Mouse (Mus musculus) layer of hippocampus, postnatal 10 days (tissue): ENCODE data around the gene Echdc3. TPM values are rescaled to one million over a fixed set of nuclear protein-coding genes. Genes with fewer than 3 reads are reported as not detected.

Source experiments
- DNase-seq, 2 experiments: peaks; one replicate each; pipeline ENCODE4 v3.0.0; 2021; ENCODE audit warnings: low spot score in 2 of 2
- long read RNA-seq: library from polyadenylated mRNA; stranded (forward); transcript quantifications from one replicate; pipeline ENCODE4 v2.0.0, GENCODE M21; 2023
- total RNA-seq, 2 experiments: library from RNA; stranded (reverse); gene quantifications; 2 replicates each; pipeline ENCODE4 v1.2.3; 2021

Echdc3 gene
- total RNA-seq: 1 to 10 TPM in 1 of 2 experiments, under 1 TPM in 1; 0.87 to 1.4 TPM
- long read RNA-seq, partial matches to known transcripts: 0 of 1 reads
- long read RNA-seq, other reads (novel, unspliced or antisense): 0 of 1 reads

GRCm38 (mm10) chr2:6212724-6213511 lies at the start of gene Echdc3:
Echdc3 (minus strand) TSS chr2:6213033.
- DNase-seq: peak; percentile 58 to 61

GRCm38 (mm10) chr2:6261718-6262117 lies 48.9 kb upstream of the Echdc3 start:
- no peak for DNase-seq

GRCm38 (mm10) chr2:6261201-6261672 lies 48.4 kb upstream of the Echdc3 start:
- DNase-seq: peak in 1 of 2 experiments; percentile 30

- DNase-seq: no peak
These were observed 47.8 kb upstream of the Echdc3 start for GRCm38 (mm10) chr2:6260661-6261060.

GRCm38 (mm10) chr2:6259182-6259581 lies 46.3 kb upstream of the Echdc3 start:
- no peak for DNase-seq

GRCm38 (mm10) chr2:6258026-6258425 lies 45.2 kb upstream of the Echdc3 start:
- DNase-seq: no peak

- peak in 1 of 2 experiments; percentile 27 for DNase-seq
These were observed 44.3 kb upstream of the Echdc3 start for GRCm38 (mm10) chr2:6257146-6257545.

GRCm38 (mm10) chr2:6255989-6256841 lies 43.4 kb upstream of the Echdc3 start:
- DNase-seq: peak; percentile 69 to 71

GRCm38 (mm10) chr2:6255402-6255988 lies 42.7 kb upstream of the Echdc3 start:
- no peak for DNase-seq

GRCm38 (mm10) chr2:6252491-6252890 lies 39.7 kb upstream of the Echdc3 start:
- DNase-seq: no peak

- no peak for DNase-seq
These were observed 38.3 kb upstream of the Echdc3 start for GRCm38 (mm10) chr2:6251076-6251496.

GRCm38 (mm10) chr2:6241446-6241845 lies 28.6 kb upstream of the Echdc3 start:
- DNase-seq: no peak

GRCm38 (mm10) chr2:6240072-6240471 lies 27.2 kb upstream of the Echdc3 start:
- DNase-seq: no peak

- no peak for DNase-seq
These were observed 26.5 kb upstream of the Echdc3 start for GRCm38 (mm10) chr2:6239333-6239732.

GRCm38 (mm10) chr2:6238679-6239078 lies 25.8 kb upstream of the Echdc3 start:
- no peak for DNase-seq

- no peak for DNase-seq
These were observed 25.4 kb upstream of the Echdc3 start for GRCm38 (mm10) chr2:6238244-6238643.

GRCm38 (mm10) chr2:6233353-6233752 lies 20.5 kb upstream of the Echdc3 start:
- no peak for DNase-seq

- DNase-seq: no peak
These were observed 19.9 kb upstream of the Echdc3 start for GRCm38 (mm10) chr2:6232755-6233154.

GRCm38 (mm10) chr2:6230865-6231264 lies 18.0 kb upstream of the Echdc3 start:
- DNase-seq: no peak

GRCm38 (mm10) chr2:6229597-6230290 lies 16.9 kb upstream of the Echdc3 start:
- peak; percentile 40 to 56 for DNase-seq

- DNase-seq: peak; percentile 32 to 39
These were observed 14.2 kb upstream of the Echdc3 start for GRCm38 (mm10) chr2:6227059-6227445.
